Mouse (Mus musculus): ENCODE data around the gene Dtnb.
"Not testable (repeated sequence)": the region's sequence is repeated elsewhere in the genome, so short reads cannot be mapped to it uniquely, and the experiment has no call there.

Gene Dtnb

GRCm38 (mm10) chr12:3660985-3661635 is 88.9 kb downstream of the Dtnb start:
- no peak for DNase-seq (ENCODE audit: low spot score)

GRCm38 (mm10) chr12:3662660-3663059 is 90.5 kb downstream of the Dtnb start:
- no peak for DNase-seq (ENCODE audit: low spot score)

- no peak for DNase-seq (ENCODE audit: low spot score)
Measured at GRCm38 (mm10) chr12:3663386-3663785, 91.2 kb downstream of the Dtnb start.

- DNase-seq (ENCODE audit: low spot score) = no peak
Measured at GRCm38 (mm10) chr12:3669971-3670381, 97.8 kb downstream of the Dtnb start.

- DNase-seq (ENCODE audit: low spot score) = no peak
Measured at GRCm38 (mm10) chr12:3671117-3671516, 98.9 kb downstream of the Dtnb start.

GRCm38 (mm10) chr12:3672786-3673185 is 100.6 kb downstream of the Dtnb start:
- DNase-seq (ENCODE audit: low spot score) = no peak

GRCm38 (mm10) chr12:3673886-3674285 is 101.7 kb downstream of the Dtnb start:
- DNase-seq (ENCODE audit: low spot score) = no peak

GRCm38 (mm10) chr12:3674913-3675312 is 102.7 kb downstream of the Dtnb start:
- DNase-seq (ENCODE audit: low spot score) = no peak

GRCm38 (mm10) chr12:3680721-3681120 is 108.5 kb downstream of the Dtnb start:
- no peak for DNase-seq (ENCODE audit: low spot score)

- no peak for DNase-seq (ENCODE audit: low spot score)
Measured at GRCm38 (mm10) chr12:3683041-3683440, 110.9 kb downstream of the Dtnb start.

- no peak for DNase-seq (ENCODE audit: low spot score)
Measured at GRCm38 (mm10) chr12:3686419-3686940, 114.3 kb downstream of the Dtnb start.

- not testable (repeated sequence) for DNase-seq (ENCODE audit: low spot score)
Measured at GRCm38 (mm10) chr12:3690926-3691529, 118.8 kb downstream of the Dtnb start.

- no peak for DNase-seq (ENCODE audit: low spot score)
Measured at GRCm38 (mm10) chr12:3692795-3693392, 120.7 kb downstream of the Dtnb start.

GRCm38 (mm10) chr12:3695741-3696501 is 123.7 kb downstream of the Dtnb start:
- DNase-seq (ENCODE audit: low spot score) = no peak

- DNase-seq (ENCODE audit: low spot score) = no peak
Measured at GRCm38 (mm10) chr12:3700503-3700902, 128.3 kb downstream of the Dtnb start.

GRCm38 (mm10) chr12:3702903-3703302 is 130.7 kb downstream of the Dtnb start:
- DNase-seq (ENCODE audit: low spot score) = no peak

GRCm38 (mm10) chr12:3719151-3719721 is 147.1 kb downstream of the Dtnb start:
- no peak for DNase-seq (ENCODE audit: low spot score)

GRCm38 (mm10) chr12:3720527-3720926 is 148.3 kb downstream of the Dtnb start:
- DNase-seq (ENCODE audit: low spot score) = no peak

- DNase-seq (ENCODE audit: low spot score) = no peak
Measured at GRCm38 (mm10) chr12:3723762-3724161, 151.6 kb downstream of the Dtnb start.

GRCm38 (mm10) chr12:3724822-3725370 is 152.7 kb downstream of the Dtnb start:
- no peak for DNase-seq (ENCODE audit: low spot score)

GRCm38 (mm10) chr12:3729521-3730075 is 157.4 kb downstream of the Dtnb start:
- no peak for DNase-seq (ENCODE audit: low spot score)
